ENCODE assay signal across 7 mouse cellular contexts in genomic region chr17:34118873-34119248, GRCm38 (mm10). TPM values are rescaled to one million over a fixed set of nuclear protein-coding genes. Genes with fewer than 3 reads are reported as not detected.
A peak's percentile ranks its signal among the peaks of the same experiment; 100 is the strongest.
DNase-seq lines count a peak whose midpoint lies in the region; ATAC-seq lines count a peak whose summit lies in the region.

No protein-coding gene starts in this region.

- DNase-seq in neural tube, embryonic 11.5 days (ENCODE audit: low spot score) = no peak
- no peak for DNase-seq in neural tube, embryonic 10.5 days (ENCODE audit: extremely low spot score, low spot score)
- no peak for DNase-seq in forebrain, embryonic 10.5 days (ENCODE audit: extremely low spot score, low spot score)
- no peak for DNase-seq in B cell, adult 2 months
- no peak for DNase-seq in urinary bladder, postnatal 25 days (ENCODE audit: low spot score)

- H3K4me2 ChIP-seq in neural tube, embryonic 11.5 days (ENCODE audit: low read depth) = peak overlapping the region; percentile 77
- H3K4me2 ChIP-seq in limb, embryonic 13.5 days (replicated peaks) = peak overlapping the region; percentile 98
- H3K4me2 ChIP-seq in stomach, embryonic 15.5 days = peak overlapping the region; percentile 79

- ATAC-seq in neural tube, embryonic 11.5 days (ENCODE audit: insufficient read depth, low FRiP score, low TSS enrichment) = no peak
- no peak for ATAC-seq in limb, embryonic 13.5 days (ENCODE audit: low FRiP score, low read depth)
- ATAC-seq in stomach, embryonic 15.5 days (ENCODE audit: insufficient read depth, low FRiP score, low read depth) = peak; percentile 27

- peak overlapping the region; percentile 91 for H3K9ac ChIP-seq in neural tube, embryonic 11.5 days (ENCODE audit: low read length)
- peak overlapping the region; percentile 97 for H3K9ac ChIP-seq in limb, embryonic 13.5 days
- H3K9ac ChIP-seq in stomach, embryonic 15.5 days = peak overlapping the region; percentile 77

- H3K27ac ChIP-seq in neural tube, embryonic 11.5 days (ENCODE audit: low read depth, low read length) = peak overlapping the region; percentile 77
- peak overlapping the region; percentile 100 for H3K27ac ChIP-seq in forebrain, embryonic 10.5 days
- peak overlapping the region; percentile 84 for H3K27ac ChIP-seq in limb, embryonic 13.5 days
- H3K27ac ChIP-seq in stomach, embryonic 15.5 days = peak overlapping the region; percentile 75

- H3K4me3 ChIP-seq in neural tube, embryonic 11.5 days (ENCODE audit: low read depth, low read length) = peak overlapping the region; percentile 99
- peak overlapping the region; percentile 95 for H3K4me3 ChIP-seq in forebrain, embryonic 10.5 days
- H3K4me3 ChIP-seq in limb, embryonic 13.5 days = peak overlapping the region; percentile 99
- peak overlapping the region; percentile 80 for H3K4me3 ChIP-seq in stomach, embryonic 15.5 days (replicated peaks)

- H3K4me1 ChIP-seq in neural tube, embryonic 11.5 days (ENCODE audit: control insufficient read depth, insufficient read depth, low read length) = peaks cover 16% of the 10 kb centered on the region
- peaks cover 58% of the 10 kb centered on the region for H3K4me1 ChIP-seq in forebrain, embryonic 10.5 days
- H3K4me1 ChIP-seq in limb, embryonic 13.5 days = peaks cover 25% of the 10 kb centered on the region
- H3K4me1 ChIP-seq in stomach, embryonic 15.5 days = peaks cover 28% of the 10 kb centered on the region

- no peaks in the 10 kb centered on the region for H3K9me3 ChIP-seq in neural tube, embryonic 11.5 days (ENCODE audit: control insufficient read depth, low read length)
- no peaks in the 10 kb centered on the region for H3K9me3 ChIP-seq in forebrain, embryonic 10.5 days
- H3K9me3 ChIP-seq in limb, embryonic 13.5 days = no peaks in the 10 kb centered on the region
- H3K9me3 ChIP-seq in stomach, embryonic 15.5 days = no peaks in the 10 kb centered on the region

- H3K27me3 ChIP-seq in neural tube, embryonic 11.5 days (ENCODE audit: control insufficient read depth, insufficient read depth, low read length) = no peaks in the 10 kb centered on the region
- no peaks in the 10 kb centered on the region for H3K27me3 ChIP-seq in forebrain, embryonic 10.5 days (ENCODE audit: poor library complexity, severe bottlenecking)
- no peaks in the 10 kb centered on the region for H3K27me3 ChIP-seq in limb, embryonic 13.5 days
- no peaks in the 10 kb centered on the region for H3K27me3 ChIP-seq in stomach, embryonic 15.5 days (replicated peaks)

- under 1% methylated on average over 38 of the region's 38 CpGs for WGBS in neural tube, embryonic 11.5 days
- WGBS in forebrain, embryonic 10.5 days = under 1% methylated on average over 38 of the region's 38 CpGs
- under 1% methylated on average over 38 of the region's 38 CpGs for WGBS in limb, embryonic 13.5 days
- under 1% methylated on average over 38 of the region's 38 CpGs for WGBS in stomach, embryonic 15.5 days

- peaks cover 19% of the 10 kb centered on the region for H3K36me3 ChIP-seq in neural tube, embryonic 11.5 days (ENCODE audit: control insufficient read depth, insufficient read depth, low read length)
- H3K36me3 ChIP-seq in forebrain, embryonic 10.5 days (replicated peaks) = peaks cover 55% of the 10 kb centered on the region
- H3K36me3 ChIP-seq in limb, embryonic 13.5 days = peaks cover 49% of the 10 kb centered on the region
- H3K36me3 ChIP-seq in stomach, embryonic 15.5 days = peaks cover 38% of the 10 kb centered on the region

RNA-seq across cellular contexts. Expression of gene H2-DMa, which starts 0.5 kb away (rescaled TPM):
- 9.2 and 10.3 TPM in 2 replicates for polyA plus RNA-seq in neural tube, embryonic 11.5 days (2014; fragmentation: Nextera tagmentation; extraction: Ambion mirVana)
- polyA plus RNA-seq in forebrain, embryonic 10.5 days (2016; fragmentation: Nextera tagmentation; extraction: Ambion mirVana) = 4.5 and 6.9 TPM in 2 replicates
- 14.2 and 15.6 TPM in 2 replicates for polyA plus RNA-seq in limb, embryonic 13.5 days (2015; fragmentation: Nextera tagmentation; extraction: Ambion mirVana)
- 10.8 and 12.1 TPM in 2 replicates for polyA plus RNA-seq in stomach, embryonic 15.5 days (2015; fragmentation: Nextera tagmentation; extraction: Ambion mirVana)

RNA-seq across cellular contexts. Expression of gene Brd2, which starts 3.6 kb away (rescaled TPM):
- 116 and 133 TPM in 2 replicates for polyA plus RNA-seq in neural tube, embryonic 11.5 days (2014; fragmentation: Nextera tagmentation; extraction: Ambion mirVana)
- 121 and 134 TPM in 2 replicates for polyA plus RNA-seq in forebrain, embryonic 10.5 days (2016; fragmentation: Nextera tagmentation; extraction: Ambion mirVana)
- 132 and 133 TPM in 2 replicates for polyA plus RNA-seq in limb, embryonic 13.5 days (2015; fragmentation: Nextera tagmentation; extraction: Ambion mirVana)
- 98.3 and 107 TPM in 2 replicates for polyA plus RNA-seq in stomach, embryonic 15.5 days (2015; fragmentation: Nextera tagmentation; extraction: Ambion mirVana)

RNA-seq across cellular contexts. Expression of gene H2-DMb2, which starts 24.2 kb away (rescaled TPM):
- not detected in 2 replicates for polyA plus RNA-seq in neural tube, embryonic 11.5 days (2014; fragmentation: Nextera tagmentation; extraction: Ambion mirVana)
- 0.16 and 0.26 TPM in 2 replicates for polyA plus RNA-seq in forebrain, embryonic 10.5 days (2016; fragmentation: Nextera tagmentation; extraction: Ambion mirVana)
- 0.15 and 0.38 TPM in 2 replicates for polyA plus RNA-seq in limb, embryonic 13.5 days (2015; fragmentation: Nextera tagmentation; extraction: Ambion mirVana)
- polyA plus RNA-seq in stomach, embryonic 15.5 days (2015; fragmentation: Nextera tagmentation; extraction: Ambion mirVana) = 0.58 and 0.87 TPM in 2 replicates

RNA-seq across cellular contexts. Expression of gene H2-Oa, which starts 26.7 kb away (rescaled TPM):
- 0.93 TPM in 1 of 2 replicates, not detected in the other for polyA plus RNA-seq in neural tube, embryonic 11.5 days (2014; fragmentation: Nextera tagmentation; extraction: Ambion mirVana)
- 0.12 and 0.43 TPM in 2 replicates for polyA plus RNA-seq in forebrain, embryonic 10.5 days (2016; fragmentation: Nextera tagmentation; extraction: Ambion mirVana)
- polyA plus RNA-seq in limb, embryonic 13.5 days (2015; fragmentation: Nextera tagmentation; extraction: Ambion mirVana) = 0.55 and 0.65 TPM in 2 replicates
- polyA plus RNA-seq in stomach, embryonic 15.5 days (2015; fragmentation: Nextera tagmentation; extraction: Ambion mirVana) = 0.79 and 1.2 TPM in 2 replicates

RNA-seq across cellular contexts. Expression of gene H2-DMb1, which starts 34.0 kb away (rescaled TPM):
- polyA plus RNA-seq in neural tube, embryonic 11.5 days (2014; fragmentation: Nextera tagmentation; extraction: Ambion mirVana) = not detected in 2 replicates
- polyA plus RNA-seq in forebrain, embryonic 10.5 days (2016; fragmentation: Nextera tagmentation; extraction: Ambion mirVana) = 0.24 and 0.81 TPM in 2 replicates
- 1.5 and 1.7 TPM in 2 replicates for polyA plus RNA-seq in limb, embryonic 13.5 days (2015; fragmentation: Nextera tagmentation; extraction: Ambion mirVana)
- 2.2 and 2.8 TPM in 2 replicates for polyA plus RNA-seq in stomach, embryonic 15.5 days (2015; fragmentation: Nextera tagmentation; extraction: Ambion mirVana)
